Mouse (Mus musculus) megakaryocyte, embryonic 14.5 days (primary cell): ENCODE data around the gene Gm7030.

Experiments used
- FLI1 ChIP-seq: IDR thresholded peaks from 2 replicates; pipeline ENCODE4 v1.6.1; 2012; ENCODE audit warnings: low read length, inconsistent platforms, mixed read lengths
- GATA1 ChIP-seq: IDR thresholded peaks from 3 replicates; pipeline ENCODE4 v1.6.1; 2012; ENCODE audit warnings: mixed read lengths, low read length, inconsistent platforms, borderline replicate concordance

- TF ChIP-seq GATA1: no peak
- TF ChIP-seq FLI1: no peak
Measured at GRCm38 (mm10) chr17:36145111-36145860, 16.1 kb upstream of the Gm7030 start.
